Mouse (Mus musculus) layer of hippocampus, adult 2 months (tissue): ENCODE measurements around the gene Cog4. TPM values are rescaled to one million over a fixed set of nuclear protein-coding genes. Genes with fewer than 3 reads are reported as not detected.

ENCODE experiments used
- DNase-seq, 2 experiments: peaks; one replicate each; pipeline ENCODE4 v3.0.0; 2022; ENCODE audit warnings: low spot score in 2 of 2
- H3K27ac ChIP-seq: fragments of 200-600 bp; 2 replicates; pipeline ENCODE4 v1.8.1; 2022
- H3K4me3 ChIP-seq: fragments of 200-600 bp; 2 replicates; pipeline ENCODE4 v1.8.1; 2022; ENCODE audit warnings: mild to moderate bottlenecking
- CTCF ChIP-seq: fragments of 200-600 bp; conservative IDR thresholded peaks from 2 replicates; pipeline ENCODE4 v1.8.1; 2022; ENCODE audit warnings: antibody characterized with exemption, mild to moderate bottlenecking, moderate library complexity
- long read RNA-seq, 2 experiments: library from polyadenylated mRNA; stranded (forward); transcript quantifications; one replicate each; pipeline ENCODE4 v2.0.0; 2021; ENCODE audit warnings: borderline mapping rate in 2 of 2
- total RNA-seq, 2 experiments: library from RNA; stranded (reverse); gene quantifications; 2 replicates each; pipeline ENCODE4 v1.2.3; 2021

Gene Cog4
- total RNA-seq, result 10 to 100 TPM; 61.4 to 64.0 TPM
- long read RNA-seq, experiment 1, transcript Cog4-201 (19 exons, 2,737 nt), result major isoform, 49 of 69 reads
- long read RNA-seq, experiment 1, partial matches to known transcripts, result 3 of 69 reads
- long read RNA-seq, experiment 1, other reads (novel, unspliced or antisense), result 17 of 69 reads
- long read RNA-seq, experiment 2, transcript Cog4-201 (19 exons, 2,737 nt), result major isoform, 64 of 93 reads
- long read RNA-seq, experiment 2, partial matches to known transcripts, result 1 of 93 reads
- long read RNA-seq, experiment 2, other reads (novel, unspliced or antisense), result 26 of 93 reads

DNA sequence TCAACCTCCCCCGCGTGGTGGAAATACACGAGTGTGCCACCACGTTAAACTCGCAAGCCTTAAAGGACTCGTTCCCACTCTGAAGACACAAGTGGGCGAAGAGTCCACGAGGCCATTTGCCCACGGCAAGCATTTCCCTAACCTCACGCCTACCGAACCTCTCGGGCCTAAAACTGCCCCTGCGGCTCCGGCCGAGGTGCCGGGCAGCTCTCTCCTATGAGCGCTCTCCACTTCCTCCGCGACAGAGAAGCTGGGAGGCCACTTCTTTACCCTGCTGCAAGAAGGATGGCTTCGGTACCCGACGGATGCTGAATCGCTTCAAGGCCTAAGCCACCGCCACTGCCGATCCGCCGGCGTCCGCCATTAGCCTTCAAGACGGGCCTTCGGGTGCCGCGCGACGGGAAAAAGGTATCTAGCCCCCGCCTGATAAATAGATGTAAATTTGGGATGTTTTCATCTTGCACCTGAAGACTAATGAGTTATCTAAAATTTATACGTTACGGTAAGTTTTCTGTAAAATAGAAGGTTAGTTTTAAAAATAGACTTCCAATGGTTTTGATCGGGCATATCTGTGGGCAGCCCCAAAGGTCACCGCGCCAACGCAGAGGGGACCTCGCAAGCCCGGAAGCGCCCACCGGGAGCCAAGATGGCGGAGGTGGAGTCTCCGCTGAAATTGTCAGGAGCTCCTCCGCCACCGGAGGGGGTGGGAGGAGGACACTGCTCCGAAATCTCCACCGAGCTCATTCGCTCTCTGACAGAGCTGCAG, at the start of gene Cog4, which contains the start of gene Sf3b3:
Gene Cog4, plus strand, starts transcription at position 196 of the 766 bp plus-strand sequence.
Gene Sf3b3, minus strand, starts transcription at position 383 of the 766 bp plus-strand sequence.
- peak within 1 kb of the TSS; percentile 96 for H3K27ac ChIP-seq
- DNase-seq, result peak; percentile 82 to 86
- peak within 1 kb of the TSS; percentile 87 for H3K4me3 ChIP-seq
- peak; percentile 31 for TF ChIP-seq CTCF

GRCm38 (mm10) chr8:110797086-110797485, 49.3 kb upstream of the Cog4 start:
- no peak for TF ChIP-seq CTCF
- Histone ChIP-seq H3K4me3 (no peak overlapping the region), H3K27ac (no peak overlapping the region)
- no peak for DNase-seq

GRCm38 (mm10) chr8:110802988-110803387, 43.4 kb upstream of the Cog4 start:
- TF ChIP-seq CTCF, result no peak
- H3K4me3 ChIP-seq, result no peak overlapping the region
- no peak for DNase-seq

DNA sequence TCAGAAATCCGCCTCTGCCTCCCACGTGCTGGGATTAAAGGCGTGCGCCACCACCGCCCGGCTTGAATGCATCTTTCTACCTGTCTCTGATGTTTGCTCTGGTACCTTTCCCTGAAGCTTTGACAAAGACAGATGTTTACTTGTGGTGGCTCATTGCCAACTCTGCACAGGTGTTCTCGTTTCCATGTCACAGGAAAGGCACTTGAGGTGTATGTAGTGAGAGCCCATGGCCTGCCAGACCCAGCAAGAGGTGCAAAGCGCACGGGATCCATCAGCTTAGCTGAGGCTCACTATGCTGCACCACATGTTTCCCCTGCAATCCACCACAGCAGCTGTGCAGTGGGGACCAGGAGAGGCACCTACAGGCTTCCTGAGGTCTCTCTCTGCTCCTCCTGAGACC, 42.5 kb upstream of the Cog4 start:
- DNase-seq, result no peak
- no peak for TF ChIP-seq CTCF
- Histone ChIP-seq H3K27ac (no peak overlapping the region), H3K4me3 (no peak overlapping the region)

More at GRCm38 (mm10) chr8:110802988-110803387, 43.4 kb upstream of the Cog4 start:
- no peak overlapping the region for H3K27ac ChIP-seq

GRCm38 (mm10) chr8:110804825-110805514, 41.4 kb upstream of the Cog4 start:
- H3K27ac ChIP-seq, result no peak overlapping the region
- no peak for TF ChIP-seq CTCF
- DNase-seq, result no peak
- no peak overlapping the region for H3K4me3 ChIP-seq

DNA sequence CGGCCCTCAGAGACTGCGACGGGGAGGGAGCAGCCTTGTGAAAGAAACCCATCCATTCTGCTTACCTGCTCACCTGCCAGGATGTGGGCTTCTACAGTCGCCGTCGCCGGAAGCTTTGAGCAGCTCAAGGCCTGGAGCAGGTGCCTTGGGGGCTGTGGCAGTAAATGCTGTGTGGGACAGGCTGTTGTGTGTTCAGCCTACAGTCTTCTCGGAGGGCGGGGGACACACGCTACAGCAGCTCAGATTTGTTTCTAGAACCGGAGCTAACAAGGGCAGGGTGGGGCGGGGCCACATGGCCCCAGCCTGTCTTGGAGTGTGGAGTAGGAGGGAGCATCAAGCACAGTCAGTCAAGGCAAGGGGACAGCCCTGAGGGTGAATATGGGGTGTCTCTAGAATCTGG, 40.7 kb upstream of the Cog4 start, which contains the start of gene Il34:
Gene Il34, minus strand, starts transcription at position 256 of the 400 bp plus-strand sequence.
- TF ChIP-seq CTCF, result no peak
- Histone ChIP-seq H3K27ac (no peak within 1 kb of the TSS), H3K4me3 (peak within 1 kb of the TSS; percentile 11; the same call in 1 of the 2 replicates)
- DNase-seq, result no peak

DNA sequence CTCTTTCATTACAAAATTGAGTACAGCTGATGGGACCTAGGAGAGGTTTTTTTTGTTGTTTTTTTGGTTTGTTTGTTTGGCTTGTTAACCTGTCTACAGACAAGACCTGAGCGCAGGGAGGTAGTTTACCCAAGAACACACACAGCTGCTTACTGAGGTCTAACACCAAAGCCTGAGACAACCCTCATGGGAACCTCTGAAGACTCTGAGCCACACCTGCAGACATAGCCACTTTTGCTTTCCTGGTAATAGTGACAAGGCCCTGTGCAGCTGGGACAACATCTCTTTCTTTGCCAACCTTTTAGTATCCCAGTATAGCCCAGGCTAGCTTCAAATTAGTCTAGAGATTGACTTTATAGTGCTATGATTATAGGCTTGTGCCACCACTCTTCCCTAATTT, 40.3 kb upstream of the Cog4 start:
- Histone ChIP-seq H3K4me3 (no peak overlapping the region), H3K27ac (no peak overlapping the region)
- TF ChIP-seq CTCF, result no peak
- DNase-seq, result no peak

DNA sequence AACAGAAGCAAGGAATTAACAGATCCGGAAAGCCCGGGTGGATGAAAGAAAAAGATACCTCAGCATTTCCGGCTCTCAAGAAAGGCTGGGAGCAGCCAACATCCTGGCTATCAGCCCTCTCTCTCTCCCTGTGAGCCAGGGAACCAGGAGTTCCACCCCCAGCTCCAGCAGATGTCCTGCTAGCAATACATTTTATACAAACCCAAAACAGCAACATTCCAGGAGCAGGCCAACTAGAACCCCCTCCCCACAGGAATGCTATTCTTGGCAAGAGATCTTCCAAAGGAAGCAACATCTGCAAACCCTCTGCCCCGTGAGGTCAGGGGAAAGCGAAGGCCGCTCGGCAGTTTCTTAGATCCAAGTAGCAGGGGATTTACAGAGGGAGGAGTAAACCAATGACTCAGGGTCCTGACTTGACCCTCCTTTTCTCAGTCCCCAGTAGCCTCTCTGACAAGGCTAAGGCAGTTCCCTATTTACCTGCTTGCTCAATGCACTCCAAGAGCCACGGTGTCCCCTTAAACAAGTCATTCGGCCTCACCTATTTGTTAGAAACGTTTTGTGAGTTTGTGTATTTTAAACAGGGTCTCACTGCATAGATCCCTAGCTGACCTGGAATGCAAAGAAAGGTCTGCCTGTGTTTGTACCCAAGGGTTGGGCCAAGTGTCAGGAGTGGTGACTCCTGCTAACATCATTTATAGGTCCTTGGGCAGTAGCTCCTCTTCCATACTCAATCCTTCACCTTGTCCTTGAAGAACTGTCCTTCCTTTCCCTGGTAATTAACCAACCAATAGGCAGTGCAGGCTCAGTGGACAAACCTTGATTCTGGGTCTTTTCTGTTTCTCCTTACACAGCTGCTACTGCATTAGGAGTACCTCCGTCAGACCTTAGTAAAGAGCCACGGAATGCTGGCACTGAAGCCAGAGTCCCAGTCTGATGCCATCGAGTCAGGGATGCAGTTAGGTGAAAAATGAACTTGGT, 37.6 kb upstream of the Cog4 start:
- H3K4me3 ChIP-seq, result no peak overlapping the region
- peak overlapping the region; percentile 60; the same call in 1 of the 2 replicates for H3K27ac ChIP-seq
- TF ChIP-seq CTCF, result no peak
- peak in 1 of 2 experiments; percentile 33 for DNase-seq

- H3K4me3 ChIP-seq, result no peak overlapping the region
- no peak for DNase-seq
- TF ChIP-seq CTCF, result no peak
- peak overlapping the region; percentile 60; the same call in 1 of the 2 replicates for H3K27ac ChIP-seq
Measured at GRCm38 (mm10) chr8:110809831-110810230, 36.6 kb upstream of the Cog4 start.

DNA sequence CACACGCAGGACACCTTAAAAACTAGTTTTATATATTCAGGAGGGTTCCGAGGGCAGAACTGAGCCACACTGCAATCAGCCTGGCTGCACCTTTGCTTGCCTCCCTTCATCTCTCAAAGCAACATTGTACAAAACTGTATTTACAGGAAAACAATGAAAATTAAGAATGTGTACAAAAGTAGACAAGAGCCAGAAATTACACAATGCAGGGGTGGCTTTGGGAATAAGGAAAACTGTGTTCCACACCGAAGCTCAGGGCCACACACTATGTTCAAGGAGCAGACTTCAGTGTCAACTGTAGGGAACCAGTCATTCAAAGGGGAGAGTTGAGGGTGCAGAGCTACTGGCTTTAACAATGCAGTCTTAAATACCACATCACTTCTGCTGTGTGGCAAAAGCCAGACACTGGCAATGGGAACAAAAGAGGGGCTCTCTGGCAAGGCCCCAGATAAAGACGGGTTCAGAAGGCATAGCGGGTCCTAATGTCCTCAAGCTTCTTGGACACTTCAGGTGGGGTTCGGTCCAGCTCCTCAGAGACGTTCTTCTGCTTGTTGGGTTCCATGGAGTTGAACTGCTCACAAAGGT, 35.8 kb upstream of the Cog4 start:
- DNase-seq, result no peak
- no peak for TF ChIP-seq CTCF
- no peak overlapping the region for H3K27ac ChIP-seq
- no peak overlapping the region for H3K4me3 ChIP-seq

- H3K4me3 ChIP-seq, result no peak overlapping the region
- no peak for DNase-seq
- TF ChIP-seq CTCF, result no peak
- H3K27ac ChIP-seq, result no peak overlapping the region
Measured at GRCm38 (mm10) chr8:110811116-110811515, 35.3 kb upstream of the Cog4 start.
